Comparison of ENCODE assay signal across 7 mouse cellular contexts in genomic region chr9:69453066-69453900, GRCm38 (mm10). TPM values are rescaled to one million over a fixed set of nuclear protein-coding genes. Genes with fewer than 3 reads are reported as not detected.
DNase-seq lines count a peak whose midpoint lies in the region; ATAC-seq lines count a peak whose summit lies in the region.

TSS of gene Anxa2 (plus strand) at chr9:69453620.

- peak within 1 kb of the TSS; percentile 87 for H3K27ac ChIP-seq in limb, embryonic 10.5 days
- no peak within 1 kb of the TSS; the same call in 1 of the 2 replicates for H3K27ac ChIP-seq in midbrain, embryonic 11.5 days (ENCODE audit: low read depth, low read length)

- H3K9me3 ChIP-seq in limb, embryonic 10.5 days (replicated peaks): no peaks in the 10 kb centered on the region
- no peaks in the 10 kb centered on the region for H3K9me3 ChIP-seq in midbrain, embryonic 11.5 days (ENCODE audit: control insufficient read depth, low read length)

- WGBS in limb, embryonic 10.5 days: 8% methylated on average over 37 of the region's 37 CpGs
- WGBS in midbrain, embryonic 11.5 days: 12% methylated on average over 37 of the region's 37 CpGs

- DNase-seq in R1 (ENCODE audit: low read depth, low spot score): peak; percentile 88
- DNase-seq in gastrocnemius, postnatal 14 days: peak; percentile 95
- DNase-seq in induced T-regulatory cell, adult 2 months (ENCODE audit: low read depth): peak; percentile 86
- peak; percentile 70 for DNase-seq in limb, embryonic 10.5 days (ENCODE audit: low spot score)
- peak; percentile 92 for DNase-seq in midbrain, embryonic 11.5 days (ENCODE audit: low spot score, missing footprints)
- DNase-seq in skeletal muscle tissue, adult 2 months (ENCODE audit: low read depth, low spot score): peak; percentile 93

- intact Hi-C loops in gastrocnemius, postnatal 14 days (cut with DNase I; ENCODE audit: low total_unique reads): no loop called here

- H3K4me3 ChIP-seq in limb, embryonic 10.5 days: peak within 1 kb of the TSS; percentile 65
- H3K4me3 ChIP-seq in midbrain, embryonic 11.5 days (ENCODE audit: low read depth, low read length): peak within 1 kb of the TSS; percentile 43

- H3K4me1 ChIP-seq in limb, embryonic 10.5 days: peaks cover 44% of the 10 kb centered on the region
- peaks cover 11% of the 10 kb centered on the region for H3K4me1 ChIP-seq in midbrain, embryonic 11.5 days (ENCODE audit: control insufficient read depth, insufficient read depth, low read length)

- ATAC-seq in common myeloid progenitor, adult 5-6 weeks (replicated peaks; ENCODE audit: low read depth, poor library complexity, severe bottlenecking): peak; percentile 65
- peak; percentile 76 for ATAC-seq in midbrain, embryonic 11.5 days (ENCODE audit: low FRiP score)

- peak within 1 kb of the TSS; percentile 79 for H3K4me2 ChIP-seq in midbrain, embryonic 11.5 days

- H3K27me3 ChIP-seq in limb, embryonic 10.5 days (ENCODE audit: low read depth, poor library complexity, severe bottlenecking): peaks cover 29% of the 10 kb centered on the region
- peaks cover 17% of the 10 kb centered on the region for H3K27me3 ChIP-seq in midbrain, embryonic 11.5 days (ENCODE audit: control insufficient read depth, insufficient read depth, low read length)

- H3K9ac ChIP-seq in midbrain, embryonic 11.5 days (ENCODE audit: low read length): peak within 1 kb of the TSS; percentile 53

- no peaks in the 10 kb centered on the region for H3K36me3 ChIP-seq in limb, embryonic 10.5 days
- H3K36me3 ChIP-seq in midbrain, embryonic 11.5 days (ENCODE audit: control insufficient read depth, insufficient read depth, low read length): no peaks in the 10 kb centered on the region

RNA-seq across cellular contexts. Expression of gene Anxa2, which starts in this region (rescaled TPM):
- total RNA-seq in common myeloid progenitor, adult 5-6 weeks (2017): 52.2 and 53.0 TPM in 2 replicates
- total RNA-seq in gastrocnemius, postnatal 14 days (2021): 100 to 1,000 TPM in 1 of 2 experiments, 10 to 100 TPM in 1; 90.8 to 119 TPM
- 101 and 138 TPM in 2 replicates for polyA plus RNA-seq in limb, embryonic 10.5 days (2016; fragmentation: Nextera tagmentation; extraction: Ambion mirVana)
- polyA plus RNA-seq in midbrain, embryonic 11.5 days (2014; fragmentation: Nextera tagmentation; extraction: Ambion mirVana): 176 and 180 TPM in 2 replicates
